Mouse (Mus musculus) MN1 (cell line): ENCODE data around the gene Pnrc2.

Experiments used
- DNase-seq: peaks from one replicate; pipeline ENCODE4 v3.0.0-alpha.2; 2016; ENCODE audit warnings: low spot score

Gene Pnrc2

DNA sequence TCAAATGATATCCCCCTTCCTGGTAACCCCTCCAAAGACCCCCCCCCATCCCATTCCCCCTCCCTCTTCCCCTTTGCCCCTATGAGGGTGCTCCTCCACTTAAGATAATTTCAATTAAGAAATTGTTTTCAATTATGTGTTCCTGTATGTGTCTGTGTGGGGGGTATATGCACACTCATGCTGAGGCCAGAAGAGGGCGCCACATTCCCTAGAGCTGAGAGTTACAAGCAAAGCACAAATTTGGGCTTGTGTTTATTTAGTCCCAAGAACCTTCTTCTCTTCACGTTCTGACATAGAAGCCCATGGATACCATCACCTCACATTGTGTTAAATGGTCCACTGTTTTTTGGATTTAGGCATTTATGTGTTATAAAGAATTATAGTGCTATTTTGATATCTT is 50.4 kb downstream of the Pnrc2 start:
- no peak for DNase-seq

DNA sequence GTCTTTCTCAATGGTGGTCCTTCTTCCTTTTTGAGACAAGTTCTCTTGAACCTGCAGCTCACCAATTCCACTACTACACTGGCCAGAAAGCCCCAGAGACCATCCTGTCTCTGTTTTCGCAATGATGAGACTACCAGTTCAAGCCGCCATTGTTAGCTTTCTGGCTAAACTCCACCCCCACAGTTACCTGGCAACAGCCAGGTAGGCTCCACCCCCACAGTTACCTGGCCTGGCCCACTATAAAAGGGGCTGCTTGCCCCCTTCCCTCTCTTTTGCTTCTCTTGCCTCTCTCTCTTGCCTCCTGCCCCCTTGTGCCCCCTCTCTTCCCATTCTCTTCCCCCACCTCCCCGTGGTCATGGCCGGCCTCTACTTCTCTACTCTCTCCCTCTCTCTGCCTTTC is 51.9 kb downstream of the Pnrc2 start:
- no peak for DNase-seq
